Mouse (Mus musculus): Measurements from ENCODE around the gene Ptpn4.

- TF ChIP-seq CTCF (IDR thresholded peaks at IDR 0.05; ENCODE audit: borderline replicate concordance, extremely low read depth, insufficient read depth, insufficient read length) (no peak), POLR2A (IDR thresholded peaks at IDR 0.05; ENCODE audit: borderline replicate concordance, extremely low read depth, insufficient read depth, insufficient read length, poor library complexity, severe bottlenecking) (no peak)
Measured at GRCm38 (mm10) chr1:119706471-119707217, 130.8 kb downstream of the Ptpn4 start.

Measured in brain, embryonic 14.5 days (tissue).